Mouse (Mus musculus) liver, embryonic 11.5 days (tissue): ENCODE measurements around the gene Lrp11. TPM values are rescaled to one million over a fixed set of nuclear protein-coding genes. Genes with fewer than 3 reads are reported as not detected.
"Not testable (repeated sequence)": the region's sequence is repeated elsewhere in the genome, so short reads cannot be mapped to it uniquely, and the experiment has no call there.

Source experiments
- ATAC-seq: fragments of 200-750 bp; cut with Nextera tagmentation; replicated peaks from 2 replicates; pipeline ENCODE4 v1.8.0; 2017; ENCODE audit warnings: moderate number of reproducible peaks, mild to moderate bottlenecking, moderate TSS enrichment, moderate library complexity; ENCODE audit not compliant: low FRiP score
- DNase-seq: peaks from one replicate; pipeline ENCODE4 v3.0.0-alpha.2; 2017; ENCODE audit warnings: low spot score
- H3K27ac ChIP-seq: fragments of 300-500 bp; sonication (generic); 2 replicates; pipeline ENCODE4 v1.5.1; 2014; ENCODE audit warnings: mild to moderate bottlenecking, low read depth, low read length, control low read depth
- H3K27me3 ChIP-seq: fragments of 300-500 bp; sonication (generic); replicated peaks from 2 replicates; pipeline ENCODE4 v1.6.1; 2014; ENCODE audit warnings: low read length, mixed read lengths; ENCODE audit not compliant: control insufficient read depth, insufficient read depth
- H3K36me3 ChIP-seq: fragments of 300-500 bp; sonication (generic); 2 replicates; pipeline ENCODE4 v1.6.1; 2014; ENCODE audit warnings: mild to moderate bottlenecking, low read length, moderate library complexity, mixed read lengths; ENCODE audit not compliant: control insufficient read depth, insufficient read depth
- H3K4me1 ChIP-seq: fragments of 300-500 bp; sonication (generic); replicated peaks from 2 replicates; pipeline ENCODE4 v1.6.1; 2014; ENCODE audit warnings: low read length, mixed read lengths; ENCODE audit not compliant: control insufficient read depth, insufficient read depth
- H3K4me2 ChIP-seq: fragments of 300-500 bp; sonication (generic); 2 replicates; pipeline ENCODE4 v1.6.1; 2014; ENCODE audit warnings: mild to moderate bottlenecking, control low read depth, moderate library complexity
- H3K4me3 ChIP-seq: fragments of 300-500 bp; sonication (generic); 2 replicates; pipeline ENCODE4 v1.5.1; 2014; ENCODE audit warnings: low read depth, low read length, control low read depth
- H3K9ac ChIP-seq: fragments of 300-500 bp; sonication (generic); 2 replicates; pipeline ENCODE4 v1.6.1; 2014; ENCODE audit warnings: low read depth, low read length, control low read depth
- H3K9me3 ChIP-seq: fragments of 300-500 bp; sonication (generic); 2 replicates; pipeline ENCODE4 v1.6.1; 2016; ENCODE audit warnings: low read length, inconsistent platforms, mixed read lengths; ENCODE audit not compliant: control insufficient read depth
- WGBS: fragments of 180-500 bp; shearing (Covaris S2); extraction: QIAGEN DNeasy Blood & Tissue Kit; methylation state at CpG from one replicate; pipeline ENCODE4 v1.1.7; 2014; 5-methylcytosine and 5-hydroxymethylcytosine counted together
- polyA plus RNA-seq: library from polyadenylated mRNA; unstranded; fragments of >200 nt; fragmentation: Nextera tagmentation; extraction: Ambion mirVana; gene quantifications from 2 replicates; pipeline ENCODE4 v1.2.1, GENCODE M21; 2014

The Lrp11 gene
- polyA plus RNA-seq, 1 experiment from 2014 or later: 2.3 TPM

DNA sequence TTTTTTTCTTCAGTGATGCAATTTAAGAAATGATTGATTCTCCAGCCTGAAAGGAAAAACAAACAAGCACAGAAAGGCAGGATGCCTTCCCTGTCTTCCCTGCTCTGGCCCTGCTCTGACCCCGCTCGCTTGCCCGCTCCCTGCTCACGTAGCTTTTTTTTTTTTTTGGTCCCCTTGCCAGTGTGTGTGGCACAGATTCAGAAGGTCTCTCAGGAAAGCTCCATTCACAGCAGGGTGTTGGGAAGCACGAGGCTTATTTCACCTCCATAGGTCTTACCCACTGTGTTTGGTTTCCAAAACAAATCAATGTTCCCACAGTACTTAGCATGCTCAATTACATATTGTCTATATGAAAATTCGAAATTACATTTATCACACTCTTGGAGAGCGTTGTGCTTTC lies 5.2 kb downstream of the Lrp11 start:
- ATAC-seq (no peak), DNase-seq (no peak)
- Histone ChIP-seq H3K4me2 (no peak overlapping the region), H3K9ac (no peak overlapping the region), H3K4me3 (no peak overlapping the region), H3K4me1 (no peaks in the 10 kb centered on the region), H3K36me3 (no peaks in the 10 kb centered on the region), H3K27me3 (peaks cover 14% of the 10 kb centered on the region), H3K9me3 (no peaks in the 10 kb centered on the region), H3K27ac (no peak overlapping the region)
- 71% methylated on average over 7 of the region's 7 CpGs for WGBS

DNA sequence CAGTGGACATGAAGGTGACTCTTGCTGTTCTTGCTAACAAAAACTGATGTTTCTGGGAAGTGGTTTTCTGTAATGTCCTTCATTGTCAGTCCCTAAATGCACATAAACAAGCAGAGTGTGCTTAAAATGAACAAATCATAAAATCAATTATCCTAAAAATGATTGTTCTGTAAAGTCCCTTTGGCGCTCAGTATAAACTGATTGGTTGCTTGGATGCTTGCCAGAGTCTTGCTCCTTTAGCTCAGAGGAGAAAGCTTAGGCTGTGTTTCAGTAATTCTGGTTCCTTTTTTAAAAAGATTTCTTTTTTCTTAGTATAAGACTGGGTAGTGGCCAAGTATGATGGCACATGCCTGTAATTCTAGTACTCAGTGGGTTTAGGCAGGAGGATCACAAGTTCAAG lies 6.7 kb downstream of the Lrp11 start:
- H3K4me1 ChIP-seq: no peaks in the 10 kb centered on the region
- H3K4me2 ChIP-seq: no peak overlapping the region
- DNase-seq (no peak), ATAC-seq (no peak)
- H3K9ac ChIP-seq: no peak overlapping the region
- peaks cover 6% of the 10 kb centered on the region for H3K27me3 ChIP-seq
- H3K36me3 ChIP-seq: no peaks in the 10 kb centered on the region
- H3K27ac ChIP-seq: no peak overlapping the region
- 90% methylated on average over 1 of the region's 1 CpGs for WGBS
- H3K4me3 ChIP-seq: no peak overlapping the region
- H3K9me3 ChIP-seq: no peaks in the 10 kb centered on the region

DNA sequence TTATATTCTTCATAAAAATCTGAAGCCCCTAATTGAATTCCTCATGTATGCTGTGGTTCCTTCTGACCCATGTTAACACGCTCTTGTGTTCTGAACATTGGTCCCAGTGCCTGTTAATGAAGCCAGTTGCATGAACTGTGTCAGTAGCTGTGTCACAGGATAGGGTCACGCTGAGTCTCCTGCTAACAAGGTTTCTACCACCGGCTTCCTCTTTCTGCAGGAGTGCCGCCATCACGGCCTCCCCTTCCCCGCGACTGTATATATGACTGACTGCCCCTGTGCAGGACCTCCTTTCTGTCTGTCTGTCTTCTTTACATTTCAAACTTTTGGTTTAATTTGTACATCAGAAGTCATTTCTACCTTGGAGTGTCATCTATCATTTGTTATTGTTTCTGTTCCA lies 8.6 kb downstream of the Lrp11 start:
- Histone ChIP-seq H3K9me3 (no peaks in the 10 kb centered on the region), H3K4me2 (no peak overlapping the region), H3K27me3 (no peaks in the 10 kb centered on the region), H3K4me1 (no peaks in the 10 kb centered on the region), H3K4me3 (no peak overlapping the region), H3K36me3 (no peaks in the 10 kb centered on the region), H3K27ac (no peak overlapping the region), H3K9ac (no peak overlapping the region)
- DNase-seq (no peak), ATAC-seq (no peak)
- WGBS: 63% methylated on average over 7 of the region's 7 CpGs

DNA sequence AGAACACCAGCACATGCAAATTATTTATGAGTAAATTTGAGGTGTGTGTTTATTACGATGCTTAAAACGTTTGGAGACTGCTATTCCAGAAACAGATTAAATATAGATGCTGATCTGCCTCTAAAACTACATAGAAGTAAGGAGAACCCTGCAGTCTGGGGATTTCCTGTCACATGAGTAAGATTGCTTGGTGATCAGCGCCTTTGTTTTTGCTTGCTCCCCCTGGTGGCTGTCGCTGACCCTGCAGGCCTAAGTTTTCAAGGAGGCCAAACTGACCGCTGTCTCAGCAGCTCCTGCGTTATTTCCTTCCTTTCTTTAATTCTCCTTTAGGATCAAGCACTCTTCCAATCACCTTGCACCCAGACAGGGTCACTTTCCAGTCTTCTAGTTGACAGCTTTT lies 11.0 kb downstream of the Lrp11 start:
- H3K9me3 ChIP-seq: no peaks in the 10 kb centered on the region
- no peaks in the 10 kb centered on the region for H3K36me3 ChIP-seq
- no peaks in the 10 kb centered on the region for H3K4me1 ChIP-seq
- H3K4me2 ChIP-seq: no peak overlapping the region
- DNase-seq: peak; percentile 61
- H3K27ac ChIP-seq: no peak overlapping the region
- no peak; the same call in 1 of the 2 replicates for ATAC-seq
- no peaks in the 10 kb centered on the region for H3K27me3 ChIP-seq
- H3K4me3 ChIP-seq: no peak overlapping the region
- 12% methylated on average over 6 of the region's 6 CpGs for WGBS
- no peak overlapping the region for H3K9ac ChIP-seq

DNA sequence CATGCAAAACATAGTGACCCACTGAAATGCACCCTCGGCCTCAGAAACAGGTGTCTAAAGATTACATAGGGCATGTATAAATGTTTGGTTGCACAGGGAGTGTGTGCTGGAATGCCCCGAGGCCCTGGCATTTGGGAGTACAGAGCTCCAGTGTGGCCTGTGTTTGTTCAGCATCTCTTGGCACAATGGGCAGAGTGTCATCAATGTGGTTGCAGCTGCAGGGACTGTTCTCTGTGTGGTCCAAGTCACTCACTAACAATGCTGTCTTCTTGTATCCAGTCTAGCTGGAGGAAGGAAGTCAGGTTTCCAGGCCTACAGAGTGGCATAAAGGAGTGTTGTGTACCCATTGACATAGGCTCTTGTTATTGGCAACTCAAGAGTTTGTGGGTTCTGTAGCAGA lies 15.6 kb downstream of the Lrp11 start:
- Histone ChIP-seq H3K9me3 (no peaks in the 10 kb centered on the region), H3K4me2 (no peak overlapping the region), H3K27me3 (no peaks in the 10 kb centered on the region), H3K9ac (no peak overlapping the region), H3K27ac (no peak overlapping the region), H3K4me3 (no peak overlapping the region), H3K4me1 (no peaks in the 10 kb centered on the region), H3K36me3 (no peaks in the 10 kb centered on the region)
- WGBS: 79% methylated on average over 2 of the region's 2 CpGs
- ATAC-seq (no peak), DNase-seq (no peak)

DNA sequence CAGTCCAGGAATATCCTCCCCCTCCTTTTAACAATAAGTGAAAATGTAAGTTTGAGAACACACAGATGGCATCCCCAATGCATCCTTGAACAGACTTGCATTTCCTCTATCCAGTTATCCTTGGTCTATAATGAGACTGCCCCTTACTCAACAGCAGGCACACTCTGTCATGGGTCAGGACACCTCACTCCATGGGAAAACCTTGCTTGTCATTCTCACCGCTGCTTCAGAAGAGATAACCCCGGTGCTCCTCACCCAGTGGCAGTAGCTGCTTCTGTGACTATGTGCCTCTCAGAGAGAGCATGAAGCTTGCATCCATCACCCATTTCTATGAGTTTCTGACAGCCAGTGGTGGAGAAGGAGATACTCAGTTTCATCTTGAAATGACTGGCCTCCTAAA lies 16.8 kb downstream of the Lrp11 start:
- DNase-seq (no peak), ATAC-seq (no peak)
- no peaks in the 10 kb centered on the region for H3K27me3 ChIP-seq
- H3K4me2 ChIP-seq: no peak overlapping the region
- no peaks in the 10 kb centered on the region for H3K9me3 ChIP-seq
- no peaks in the 10 kb centered on the region for H3K4me1 ChIP-seq
- H3K4me3 ChIP-seq: no peak overlapping the region
- no peak overlapping the region for H3K27ac ChIP-seq
- 54% methylated on average over 2 of the region's 2 CpGs for WGBS
- no peaks in the 10 kb centered on the region for H3K36me3 ChIP-seq
- H3K9ac ChIP-seq: no peak overlapping the region

DNA sequence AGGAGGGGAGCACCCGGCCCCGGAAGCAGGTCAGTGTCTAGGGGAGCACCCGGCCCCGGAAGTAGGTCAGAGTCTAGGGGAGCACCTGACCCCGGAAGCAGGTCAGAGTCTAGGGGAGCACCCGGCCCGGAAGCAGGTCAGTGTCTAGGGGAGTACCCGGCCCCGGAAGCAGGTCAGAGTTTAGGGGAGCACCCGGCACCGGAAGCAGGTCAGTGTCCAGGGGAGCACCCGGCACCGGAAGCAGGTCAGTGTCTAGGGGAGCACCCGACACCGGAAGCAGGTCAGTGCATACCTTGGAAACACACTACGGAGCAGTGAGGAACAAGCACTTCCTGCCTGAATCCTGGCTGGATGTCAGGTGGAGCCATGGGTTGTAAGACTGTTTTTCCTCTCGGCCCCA lies 19.0 kb downstream of the Lrp11 start:
- no peak for ATAC-seq
- no peak overlapping the region for H3K4me2 ChIP-seq
- no peaks in the 10 kb centered on the region for H3K36me3 ChIP-seq
- no peak overlapping the region for H3K9ac ChIP-seq
- no peak for DNase-seq
- H3K4me1 ChIP-seq: no peaks in the 10 kb centered on the region
- no peaks in the 10 kb centered on the region for H3K27me3 ChIP-seq
- WGBS: 85% methylated on average over 17 of the region's 17 CpGs
- no peak overlapping the region for H3K27ac ChIP-seq
- H3K9me3 ChIP-seq: no peaks in the 10 kb centered on the region
- no peak overlapping the region for H3K4me3 ChIP-seq

DNA sequence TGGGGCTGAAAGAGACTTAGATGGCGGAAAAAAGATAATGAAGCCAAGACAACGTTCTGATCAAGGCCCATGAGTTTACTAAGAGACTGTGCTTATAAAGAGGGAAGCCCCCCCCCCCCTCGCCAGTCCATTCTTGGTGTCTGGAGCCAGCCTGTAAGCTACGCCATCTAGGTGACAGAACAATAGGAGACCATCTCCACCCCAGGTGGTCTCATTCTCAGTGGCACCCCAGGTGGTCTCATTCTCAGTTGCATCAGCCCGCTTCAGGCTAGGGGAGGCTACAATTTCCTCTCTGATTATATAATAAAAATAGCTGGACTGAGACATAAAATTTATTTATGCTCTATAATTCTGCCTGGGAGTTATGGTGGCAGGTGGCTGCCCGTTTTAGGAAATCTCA lies 22.0 kb downstream of the Lrp11 start:
- Histone ChIP-seq H3K27ac (no peak overlapping the region), H3K9me3 (no peaks in the 10 kb centered on the region), H3K9ac (no peak overlapping the region), H3K27me3 (no peaks in the 10 kb centered on the region), H3K4me3 (no peak overlapping the region), H3K4me2 (no peak overlapping the region), H3K36me3 (no peaks in the 10 kb centered on the region), H3K4me1 (no peaks in the 10 kb centered on the region)
- ATAC-seq: no peak
- no peak for DNase-seq
- 72% methylated on average over 6 of the region's 6 CpGs for WGBS

DNA sequence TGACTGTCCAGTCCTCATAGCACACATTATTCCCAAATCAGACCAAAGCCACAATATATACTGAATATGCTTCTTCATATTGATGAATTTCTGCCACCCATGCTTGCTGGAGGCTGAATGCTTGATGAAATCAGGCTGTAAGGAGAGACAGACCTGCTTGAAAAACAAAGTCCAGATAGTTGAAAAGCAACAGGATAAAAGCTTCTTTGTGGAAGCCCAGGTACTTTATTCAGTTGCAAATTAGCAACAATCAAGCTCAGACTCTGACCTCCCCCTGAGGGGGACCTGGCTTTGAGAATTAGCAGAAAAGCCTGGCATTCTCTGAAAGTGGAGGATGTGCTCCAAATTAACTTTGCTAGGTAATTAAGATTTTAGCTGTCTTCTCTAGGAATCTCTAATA lies 22.6 kb downstream of the Lrp11 start:
- ATAC-seq, H3K9ac ChIP-seq, H3K36me3 ChIP-seq, H3K9me3 ChIP-seq, H3K27me3 ChIP-seq, H3K4me1 ChIP-seq, H3K4me2 ChIP-seq, H3K27ac ChIP-seq, DNase-seq, H3K4me3 ChIP-seq: not testable (repeated sequence)
